Mouse (Mus musculus): ENCODE measurements around the gene Crip2. TPM values are rescaled to one million over a fixed set of nuclear protein-coding genes. Genes with fewer than 3 reads are reported as not detected.

The Crip2 gene
- 123 TPM for polyA plus RNA-seq (2014; fragmentation: Illumina TruSeq; extraction: RNeasy Lipid Tissue Mini Kit (QIAGEN cat#74804); ENCODE audit: low read depth, low replicate concordance)

DNA sequence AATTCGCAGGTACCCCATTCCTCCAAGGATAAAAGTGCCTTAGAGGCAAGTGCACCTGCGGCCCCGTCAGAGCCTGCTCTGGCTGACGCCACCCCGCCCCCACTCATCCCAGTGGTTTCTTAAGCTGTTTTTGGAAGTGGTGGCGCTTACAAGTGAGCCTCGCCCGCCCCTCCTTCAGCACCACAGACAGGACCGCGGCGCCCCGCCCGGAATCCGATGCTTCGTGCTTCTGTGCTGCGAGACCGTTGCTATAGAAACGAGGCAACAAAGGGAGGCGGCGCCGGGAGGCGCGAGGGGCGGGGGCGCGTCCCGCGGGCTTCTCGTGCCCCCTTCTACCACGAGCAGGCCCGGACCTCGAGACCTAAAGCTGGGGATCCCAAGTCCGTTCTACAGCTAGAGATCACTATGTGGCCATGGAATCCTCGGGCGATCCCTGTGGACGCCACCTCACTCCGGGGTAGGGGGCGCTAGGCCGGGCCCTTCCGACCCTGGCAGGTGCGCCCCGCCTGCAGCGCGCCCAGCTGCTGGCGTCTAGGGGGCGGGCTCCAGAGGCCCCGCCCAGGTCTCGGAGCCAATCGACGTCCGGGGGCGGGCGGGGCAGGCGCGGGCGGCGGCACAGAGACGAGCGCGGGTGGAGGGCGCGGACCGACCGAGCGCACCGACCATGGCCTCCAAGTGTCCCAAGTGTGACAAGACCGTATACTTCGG, at the start of gene Crip2:
Gene Crip2, plus strand, starts transcription at position 329 of the 708 bp plus-strand sequence.

DNA sequence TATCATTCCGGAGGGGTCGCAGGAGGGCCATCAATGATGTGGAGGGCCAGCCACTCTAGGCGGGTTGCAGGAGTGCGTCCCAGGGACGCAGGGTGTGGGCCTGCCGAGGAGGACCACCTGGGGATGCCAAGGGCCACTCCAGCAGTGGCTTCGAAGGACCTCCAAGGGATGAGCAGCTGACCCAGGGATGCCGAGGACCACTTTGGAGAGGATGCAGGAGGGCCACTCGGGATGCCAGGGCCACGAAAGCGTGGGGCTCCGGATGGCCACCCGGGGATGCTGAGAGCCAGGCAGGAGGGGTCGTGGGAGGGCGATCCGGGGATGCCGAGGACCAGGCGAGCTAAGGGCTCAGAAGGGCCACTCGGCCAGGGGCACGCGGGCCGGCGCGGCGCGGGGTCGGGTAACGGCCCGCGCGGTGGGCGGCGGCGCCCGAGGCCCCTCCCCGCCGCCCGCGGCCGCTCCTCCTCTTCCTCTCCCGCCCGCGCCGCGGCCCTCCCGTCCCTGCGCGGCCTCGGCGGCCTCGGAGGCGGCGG, 42.2 kb upstream of the Crip2 start, which contains the start of gene Mta1:
Gene Mta1, plus strand, starts transcription at position 530 of the 533 bp plus-strand sequence.

DNA sequence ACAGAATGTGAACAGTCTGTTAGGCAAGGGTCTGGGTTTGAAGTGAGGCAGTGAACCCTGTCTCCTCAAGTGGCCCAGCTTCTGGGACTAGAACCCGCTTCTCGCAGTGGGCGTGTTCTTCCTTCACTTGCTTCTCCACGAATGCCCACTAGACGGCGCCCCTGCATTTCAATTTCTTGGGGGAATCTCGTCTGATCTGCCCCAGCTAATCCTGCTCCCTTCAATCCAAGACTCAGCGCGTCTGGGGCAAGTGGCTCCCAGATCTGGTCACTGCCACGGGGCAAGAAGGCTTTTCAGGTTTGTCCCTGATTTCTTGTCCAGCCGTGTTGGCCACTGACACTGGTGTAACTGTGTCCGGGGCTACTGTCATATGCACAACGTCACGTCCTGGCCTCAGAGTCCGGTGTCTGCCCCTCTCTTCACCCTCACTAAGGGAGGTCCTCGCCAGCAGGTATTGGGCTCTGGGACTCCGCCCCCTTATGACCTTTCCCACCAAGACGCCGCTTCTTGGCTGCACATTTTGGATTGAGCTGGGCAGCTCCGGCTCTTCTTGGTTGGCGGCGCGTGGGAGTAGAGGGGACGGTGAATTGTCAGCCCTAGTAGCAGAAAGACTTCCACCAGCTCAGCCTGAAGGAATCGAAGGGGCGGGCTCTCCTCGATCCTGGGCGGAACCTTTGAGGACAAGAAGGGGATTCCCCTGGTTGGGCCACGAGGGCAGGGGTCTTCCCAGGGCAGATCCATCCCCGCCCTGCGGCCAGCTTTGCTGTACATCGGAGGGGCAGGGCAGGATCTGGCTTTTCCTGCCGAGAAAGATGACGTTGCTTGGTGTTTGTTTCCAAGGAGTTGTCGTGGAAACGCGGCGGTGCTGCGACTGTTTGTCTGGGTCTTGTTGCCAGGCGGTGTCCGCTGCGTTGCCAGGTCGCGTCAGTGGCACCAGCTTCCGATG, 6.3 kb downstream of the Crip2 start, which contains the start of gene Crip1:
Gene Crip1, plus strand, starts transcription at position 205 of the 946 bp plus-strand sequence.

DNA sequence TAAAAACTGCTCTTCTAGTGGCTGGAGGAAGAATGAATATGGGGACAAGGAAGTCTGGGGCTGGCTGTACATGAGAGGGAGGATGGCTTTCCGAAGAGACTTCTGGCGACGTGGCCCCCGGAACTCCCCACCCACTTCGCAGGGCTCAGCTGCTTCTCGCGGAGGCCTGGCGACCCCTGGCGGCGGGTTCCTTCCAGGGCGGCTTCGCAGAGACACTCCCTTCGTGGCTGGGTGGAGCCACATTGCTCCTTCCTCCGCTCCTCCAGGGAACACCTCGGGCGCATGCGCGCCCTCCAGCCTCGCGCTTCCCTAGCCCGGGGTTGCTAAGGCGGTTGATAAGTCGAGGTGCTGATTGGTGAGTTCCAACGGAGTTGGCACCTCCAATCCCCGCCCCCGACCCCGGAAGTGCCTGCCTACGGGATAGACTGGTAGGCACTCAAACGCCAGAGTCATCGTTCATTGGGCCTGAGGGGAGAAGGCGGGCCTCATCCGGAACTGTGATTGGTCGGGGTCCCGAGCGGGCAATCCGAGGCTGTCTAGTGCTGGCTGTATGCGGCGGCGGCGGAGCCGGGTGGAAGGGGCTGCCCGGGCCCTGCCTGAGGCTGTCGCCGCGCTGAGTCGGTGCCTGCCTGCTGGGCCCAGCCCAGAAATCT, 16.0 kb downstream of the Crip2 start, which contains the start of gene Tedc1:
Gene Tedc1, plus strand, starts transcription at position 535 of the 653 bp plus-strand sequence.

DNA sequence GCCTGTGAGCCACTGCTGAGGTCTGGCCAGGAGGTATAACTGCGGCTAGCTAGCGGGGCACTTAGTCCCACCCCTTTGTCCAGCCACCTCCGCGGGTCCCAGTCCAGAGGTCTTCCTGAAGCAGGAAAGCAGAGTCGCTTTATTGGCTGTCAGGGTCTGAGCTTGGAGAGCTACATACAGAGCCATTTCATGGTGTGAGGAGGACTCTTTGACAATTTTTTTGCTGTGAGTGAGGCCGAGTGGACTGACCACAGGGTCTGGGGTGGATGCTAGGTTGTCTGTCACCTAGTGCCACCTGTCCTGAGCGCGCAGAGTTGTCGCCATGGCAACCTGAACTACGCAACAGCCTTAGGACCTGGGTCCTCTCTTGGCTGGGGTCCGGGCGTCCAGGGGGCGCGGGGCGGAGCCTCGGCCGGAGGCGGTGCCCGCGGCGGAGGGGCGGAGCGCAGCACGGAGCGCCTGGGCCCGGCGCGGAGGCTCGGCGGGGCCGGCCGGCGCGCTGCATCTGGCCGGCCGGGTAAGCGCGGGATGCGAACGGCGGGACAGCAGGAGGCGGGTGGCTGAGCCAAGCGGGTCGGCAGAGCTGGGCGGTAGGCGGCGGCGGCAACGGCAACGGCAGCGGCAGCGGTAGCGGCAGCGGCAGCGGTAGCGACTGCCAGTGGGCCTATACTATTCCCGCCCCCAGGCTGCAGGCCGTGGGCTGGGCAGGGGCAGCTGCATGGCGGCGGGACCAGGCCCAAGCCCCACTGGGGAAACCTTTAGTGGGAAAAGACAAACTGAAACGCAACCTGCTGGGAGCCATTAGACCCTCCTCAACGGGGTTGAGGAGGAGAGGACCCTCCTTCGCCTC, 45.6 kb downstream of the Crip2 start, which contains the start of gene Tmem121:
Gene Tmem121, plus strand, starts transcription at position 489 of the 850 bp plus-strand sequence.

Other genes with a start within 250 kb of the Crip2 start
- 19.9 TPM for gene Jag2, start 210.5 kb upstream of the Crip2 start, polyA plus RNA-seq (2014; fragmentation: Illumina TruSeq; extraction: RNeasy Lipid Tissue Mini Kit (QIAGEN cat#74804); ENCODE audit: low read depth, low replicate concordance)
- 29.2 TPM for gene Nudt14, start 198.1 kb upstream of the Crip2 start, polyA plus RNA-seq (2014; fragmentation: Illumina TruSeq; extraction: RNeasy Lipid Tissue Mini Kit (QIAGEN cat#74804); ENCODE audit: low read depth, low replicate concordance)
- gene Btbd6, start 163.8 kb upstream of the Crip2 start, polyA plus RNA-seq (2014; fragmentation: Illumina TruSeq; extraction: RNeasy Lipid Tissue Mini Kit (QIAGEN cat#74804); ENCODE audit: low read depth, low replicate concordance): 15.8 TPM
- 61.8 TPM for gene Brf1, start 139.5 kb upstream of the Crip2 start, polyA plus RNA-seq (2014; fragmentation: Illumina TruSeq; extraction: RNeasy Lipid Tissue Mini Kit (QIAGEN cat#74804); ENCODE audit: low read depth, low replicate concordance)
- 30.2 TPM for gene Pacs2, start 125.7 kb upstream of the Crip2 start, polyA plus RNA-seq (2014; fragmentation: Illumina TruSeq; extraction: RNeasy Lipid Tissue Mini Kit (QIAGEN cat#74804); ENCODE audit: low read depth, low replicate concordance)
- 6.4 TPM for gene Tex22, start 65.7 kb upstream of the Crip2 start, polyA plus RNA-seq (2014; fragmentation: Illumina TruSeq; extraction: RNeasy Lipid Tissue Mini Kit (QIAGEN cat#74804); ENCODE audit: low read depth, low replicate concordance)
- 38.8 TPM for gene Mta1, start 42.0 kb upstream of the Crip2 start, polyA plus RNA-seq (2014; fragmentation: Illumina TruSeq; extraction: RNeasy Lipid Tissue Mini Kit (QIAGEN cat#74804); ENCODE audit: low read depth, low replicate concordance)
- gene Crip1, start 6.1 kb downstream of the Crip2 start, polyA plus RNA-seq (2014; fragmentation: Illumina TruSeq; extraction: RNeasy Lipid Tissue Mini Kit (QIAGEN cat#74804); ENCODE audit: low read depth, low replicate concordance): 4,675 TPM
- gene Tedc1, start 16.2 kb downstream of the Crip2 start, polyA plus RNA-seq (2014; fragmentation: Illumina TruSeq; extraction: RNeasy Lipid Tissue Mini Kit (QIAGEN cat#74804); ENCODE audit: low read depth, low replicate concordance): 2.9 TPM
- 0.38 TPM for gene Tmem121, start 45.7 kb downstream of the Crip2 start, polyA plus RNA-seq (2014; fragmentation: Illumina TruSeq; extraction: RNeasy Lipid Tissue Mini Kit (QIAGEN cat#74804); ENCODE audit: low read depth, low replicate concordance)